Mouse (Mus musculus) forebrain, embryonic 11.5 days (tissue): ENCODE data around the gene Chic2. TPM values are rescaled to one million over a fixed set of nuclear protein-coding genes. Genes with fewer than 3 reads are reported as not detected.

ENCODE experiments used
- ATAC-seq: fragments of 200-750 bp; cut with Nextera tagmentation; replicated peaks from 2 replicates; pipeline ENCODE4 v1.8.0; 2017; ENCODE audit warnings: moderate TSS enrichment; ENCODE audit not compliant: low FRiP score
- DNase-seq: peaks from one replicate; pipeline ENCODE4 v3.0.0-alpha.2; 2017; ENCODE audit warnings: low spot score
- H3K27ac ChIP-seq: fragments of 300-500 bp; sonication (generic); 2 replicates; pipeline ENCODE4 v1.5.1; 2014; ENCODE audit warnings: low read depth, low read length
- H3K27me3 ChIP-seq: fragments of 300-500 bp; sonication (generic); 2 replicates; pipeline ENCODE4 v1.6.1; 2014; ENCODE audit warnings: mild to moderate bottlenecking, low read length, mixed read lengths; ENCODE audit not compliant: control insufficient read depth, insufficient read depth
- H3K36me3 ChIP-seq: fragments of 300-500 bp; sonication (generic); 2 replicates; pipeline ENCODE4 v1.6.1; 2014; ENCODE audit warnings: mild to moderate bottlenecking, low read length, moderate library complexity, mixed read lengths; ENCODE audit not compliant: control insufficient read depth, insufficient read depth
- H3K4me1 ChIP-seq: fragments of 300-500 bp; sonication (generic); replicated peaks from 2 replicates; pipeline ENCODE4 v1.6.1; 2014; ENCODE audit warnings: low read length, mixed read lengths; ENCODE audit not compliant: control insufficient read depth, insufficient read depth
- H3K4me2 ChIP-seq: fragments of 300-500 bp; sonication (generic); 2 replicates; pipeline ENCODE4 v1.6.1; 2014; ENCODE audit warnings: low read depth, mild to moderate bottlenecking, low read length, moderate library complexity, mixed read lengths; ENCODE audit not compliant: severe bottlenecking
- H3K4me3 ChIP-seq: fragments of 300-500 bp; sonication (generic); 2 replicates; pipeline ENCODE4 v1.5.1; 2014; ENCODE audit warnings: low read depth, low read length
- H3K9ac ChIP-seq: fragments of 300-500 bp; sonication (generic); 2 replicates; pipeline ENCODE4 v1.6.1; 2014; ENCODE audit warnings: low read length
- H3K9me3 ChIP-seq: fragments of 300-500 bp; sonication (generic); 2 replicates; pipeline ENCODE4 v1.6.1; 2016; ENCODE audit warnings: low read length, mixed read lengths; ENCODE audit not compliant: control insufficient read depth
- WGBS: fragments of 180-500 bp; shearing (Covaris S2); extraction: QIAGEN DNeasy Blood & Tissue Kit; methylation state at CpG from one replicate; pipeline ENCODE4 v1.1.7; 2014; 5-methylcytosine and 5-hydroxymethylcytosine counted together
- polyA plus RNA-seq: library from polyadenylated mRNA; unstranded; fragments of >200 nt; fragmentation: Nextera tagmentation; extraction: Ambion mirVana; gene quantifications from 2 replicates; pipeline ENCODE4 v1.2.1, GENCODE M21; 2014

The Chic2 gene
- polyA plus RNA-seq, 1 experiment from 2014 or later: 42.3 TPM

DNA sequence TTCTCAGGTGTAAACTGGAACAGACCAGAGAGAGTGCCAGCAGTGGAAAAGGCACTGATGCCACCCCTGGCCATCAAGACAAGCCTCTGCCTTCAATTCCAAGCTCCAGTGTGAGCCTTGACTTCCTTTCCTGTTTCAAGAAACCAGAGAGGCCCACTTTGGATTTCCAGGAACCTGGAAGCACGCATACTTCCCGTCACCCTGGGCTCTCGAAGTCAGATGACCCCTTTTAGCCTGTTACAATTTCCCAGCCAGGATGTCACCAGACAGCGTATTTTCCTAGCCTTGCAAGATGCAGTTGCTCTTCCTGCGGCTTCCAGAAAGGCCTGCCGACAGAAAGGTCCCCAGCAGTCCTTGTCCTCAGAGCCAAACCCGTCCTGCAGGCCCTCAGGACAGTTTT is 65.0 kb downstream of the Chic2 start:
- Histone ChIP-seq H3K9ac (no peak overlapping the region), H3K27me3 (peaks cover 39% of the 10 kb centered on the region), H3K36me3 (no peaks in the 10 kb centered on the region), H3K27ac (no peak overlapping the region), H3K9me3 (no peaks in the 10 kb centered on the region), H3K4me1 (peaks cover 22% of the 10 kb centered on the region), H3K4me2 (no peak overlapping the region), H3K4me3 (no peak overlapping the region)
- 13% methylated on average over 7 of the region's 7 CpGs for WGBS
- no peak for DNase-seq
- no peak for ATAC-seq

DNA sequence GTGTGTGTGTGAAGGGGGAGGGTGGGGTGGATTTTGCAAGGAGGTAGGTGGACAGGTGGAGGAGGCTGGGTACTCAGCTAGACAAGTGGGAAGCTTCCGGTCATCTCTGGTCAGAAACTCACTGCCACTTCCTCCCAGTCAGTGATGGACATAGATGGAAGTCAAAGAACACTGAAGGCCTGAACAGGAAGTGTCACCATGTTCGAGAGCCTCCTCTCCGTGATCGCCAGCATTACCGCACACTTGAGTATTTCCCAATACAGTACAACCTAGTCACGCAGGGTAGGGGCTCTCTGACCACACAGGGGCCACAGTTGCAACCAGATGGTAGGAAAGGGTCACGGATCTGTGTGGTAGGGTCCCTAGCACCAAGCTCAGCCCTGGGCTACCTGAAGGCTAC is 69.1 kb downstream of the Chic2 start:
- H3K4me1 ChIP-seq: peaks cover 12% of the 10 kb centered on the region
- DNase-seq: no peak
- H3K4me3 ChIP-seq: no peak overlapping the region
- 95% methylated on average over 7 of the region's 7 CpGs for whole genome bisulfite sequencing
- no peak overlapping the region for H3K4me2 ChIP-seq
- no peak for ATAC-seq
- H3K27me3 ChIP-seq: peaks cover 24% of the 10 kb centered on the region
- H3K27ac ChIP-seq: no peak overlapping the region
- no peak overlapping the region for H3K9ac ChIP-seq
- H3K9me3 ChIP-seq: no peaks in the 10 kb centered on the region
- H3K36me3 ChIP-seq: no peaks in the 10 kb centered on the region

DNA sequence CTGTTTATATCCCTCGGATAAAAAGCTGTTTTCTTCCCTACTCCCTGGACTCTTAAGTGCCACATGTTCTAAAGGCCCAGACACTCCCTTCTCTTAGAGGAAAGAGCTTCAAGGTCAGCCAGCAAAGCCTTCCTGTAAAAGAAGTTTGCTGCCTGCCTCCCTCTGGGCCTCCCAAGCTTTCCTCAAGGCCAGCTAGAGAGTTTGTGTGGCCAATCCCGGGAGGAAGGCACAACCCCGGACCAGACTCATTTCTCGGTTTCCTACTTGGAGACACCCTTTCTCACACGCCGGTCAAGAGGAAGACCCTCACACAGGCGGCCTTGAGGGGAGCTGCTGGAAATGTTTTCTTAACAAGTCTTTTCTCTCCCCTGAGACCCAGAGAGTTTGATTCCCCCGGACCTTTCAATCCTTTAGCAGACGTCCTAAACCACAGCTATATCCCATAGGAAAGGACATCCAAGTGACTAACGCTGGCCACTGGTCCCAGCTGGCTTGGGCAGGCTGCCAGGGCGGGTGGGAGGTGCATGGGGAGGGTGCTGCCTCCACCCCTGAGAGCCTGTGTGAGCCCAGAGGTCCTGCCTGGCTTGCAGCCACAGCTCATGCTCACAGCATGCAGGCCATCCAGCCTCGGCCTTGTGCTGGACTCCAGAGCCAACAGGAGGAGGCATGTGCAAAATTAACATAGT is 69.7 kb downstream of the Chic2 start:
- 55% methylated on average over 12 of the region's 12 CpGs for WGBS
- Histone ChIP-seq H3K9ac (no peak overlapping the region; the same call in 1 of the 2 replicates), H3K4me3 (no peak overlapping the region), H3K4me1 (peaks cover 11% of the 10 kb centered on the region; the same call in 1 of the 2 replicates), H3K27me3 (peaks cover 24% of the 10 kb centered on the region), H3K27ac (no peak overlapping the region), H3K9me3 (no peaks in the 10 kb centered on the region), H3K4me2 (no peak overlapping the region), H3K36me3 (no peaks in the 10 kb centered on the region)
- ATAC-seq: no peak
- no peak for DNase-seq

- WGBS: 51% methylated on average over 22 of the region's 22 CpGs
- H3K4me1 ChIP-seq: peaks cover 6% of the 10 kb centered on the region; the same call in 1 of the 2 replicates
- DNase-seq (no peak), ATAC-seq (no peak)
- H3K4me3 ChIP-seq: no peak overlapping the region
- no peaks in the 10 kb centered on the region for H3K9me3 ChIP-seq
- H3K9ac ChIP-seq: no peak overlapping the region
- no peak overlapping the region for H3K27ac ChIP-seq
- no peaks in the 10 kb centered on the region for H3K36me3 ChIP-seq
- peaks cover 22% of the 10 kb centered on the region for H3K27me3 ChIP-seq
- H3K4me2 ChIP-seq: no peak overlapping the region
Observed at GRCm38 (mm10) chr5:74974061-74974581, 70.5 kb downstream of the Chic2 start.

DNA sequence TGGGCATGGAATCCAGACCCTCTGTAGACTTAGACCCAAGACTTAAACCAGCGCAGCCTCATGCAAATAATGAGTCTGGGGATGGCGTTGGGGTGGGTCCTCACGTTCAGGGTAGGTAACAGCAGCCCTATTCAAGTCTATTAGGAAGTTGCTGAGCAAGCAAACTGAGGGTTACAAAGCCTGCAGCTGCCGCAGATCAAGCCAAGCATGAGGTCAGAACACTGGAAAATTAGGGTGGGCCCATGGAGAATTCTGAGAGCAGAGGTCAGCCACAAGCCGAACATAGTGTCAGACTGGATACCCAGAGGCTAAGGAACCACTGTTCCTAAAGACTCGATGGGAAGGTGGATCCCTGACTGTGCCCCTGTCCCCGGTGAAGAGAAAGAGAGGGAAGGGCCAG is 73.2 kb downstream of the Chic2 start:
- H3K9me3 ChIP-seq: no peaks in the 10 kb centered on the region
- no peak overlapping the region for H3K9ac ChIP-seq
- DNase-seq (no peak), ATAC-seq (no peak)
- H3K4me2 ChIP-seq: no peak overlapping the region
- H3K4me1 ChIP-seq: peaks cover 6% of the 10 kb centered on the region; the same call in 1 of the 2 replicates
- H3K27me3 ChIP-seq: peaks cover 9% of the 10 kb centered on the region
- no peak overlapping the region for H3K4me3 ChIP-seq
- H3K36me3 ChIP-seq: no peaks in the 10 kb centered on the region
- no peak overlapping the region for H3K27ac ChIP-seq
- WGBS: 60% methylated on average over 7 of the region's 7 CpGs

DNA sequence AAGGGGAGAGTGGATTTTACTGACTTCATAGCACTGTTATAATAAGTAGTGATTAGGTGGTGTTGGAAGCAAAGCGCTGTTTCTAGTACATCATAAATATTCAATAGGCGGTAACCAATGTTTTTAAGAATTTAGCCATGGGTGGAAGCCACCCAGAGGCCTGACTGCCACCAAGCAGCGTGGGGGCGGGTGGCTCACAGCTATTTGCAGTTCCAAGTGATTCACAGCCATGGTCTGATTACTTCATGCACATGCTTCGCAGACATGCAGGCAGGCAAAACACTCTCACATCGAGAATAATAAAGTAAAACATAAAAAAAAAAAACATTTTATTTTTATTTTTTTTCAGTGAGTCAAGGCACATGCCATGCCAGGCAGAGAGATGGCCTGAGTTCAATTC is 75.2 kb downstream of the Chic2 start:
- no peak overlapping the region for H3K4me2 ChIP-seq
- H3K9ac ChIP-seq: no peak overlapping the region
- peaks cover under 1% of the 10 kb centered on the region; the same call in 1 of the 2 replicates for H3K27me3 ChIP-seq
- H3K4me3 ChIP-seq: no peak overlapping the region
- DNase-seq (no peak), ATAC-seq (no peak)
- no peaks in the 10 kb centered on the region for H3K9me3 ChIP-seq
- no peaks in the 10 kb centered on the region for H3K36me3 ChIP-seq
- WGBS: 93% methylated on average over 6 of the region's 6 CpGs
- peaks cover 3% of the 10 kb centered on the region; the same call in 1 of the 2 replicates for H3K4me1 ChIP-seq
- H3K27ac ChIP-seq: no peak overlapping the region

- Histone ChIP-seq H3K36me3 (no peaks in the 10 kb centered on the region), H3K4me2 (no peak overlapping the region), H3K27me3 (peaks cover 5% of the 10 kb centered on the region; the same call in 1 of the 2 replicates), H3K9me3 (no peaks in the 10 kb centered on the region), H3K27ac (no peak overlapping the region), H3K4me1 (no peaks in the 10 kb centered on the region), H3K9ac (no peak overlapping the region), H3K4me3 (no peak overlapping the region)
- ATAC-seq: no peak
- WGBS: 90% methylated on average over 3 of the region's 3 CpGs
- DNase-seq: no peak
Observed at GRCm38 (mm10) chr5:74967882-74968281, 76.7 kb downstream of the Chic2 start.

GRCm38 (mm10) chr5:74966891-74967290 is 77.7 kb downstream of the Chic2 start:
- no peaks in the 10 kb centered on the region for H3K36me3 ChIP-seq
- no peak for DNase-seq
- ATAC-seq: no peak
- no peak overlapping the region for H3K9ac ChIP-seq
- H3K4me1 ChIP-seq: no peaks in the 10 kb centered on the region
- H3K4me2 ChIP-seq: no peak overlapping the region
- H3K27ac ChIP-seq: no peak overlapping the region
- no peak overlapping the region for H3K4me3 ChIP-seq
- no peaks in the 10 kb centered on the region for H3K9me3 ChIP-seq
- H3K27me3 ChIP-seq: peaks cover 6% of the 10 kb centered on the region; the same call in 1 of the 2 replicates
- 69% methylated on average over 10 of the region's 10 CpGs for whole genome bisulfite sequencing

DNA sequence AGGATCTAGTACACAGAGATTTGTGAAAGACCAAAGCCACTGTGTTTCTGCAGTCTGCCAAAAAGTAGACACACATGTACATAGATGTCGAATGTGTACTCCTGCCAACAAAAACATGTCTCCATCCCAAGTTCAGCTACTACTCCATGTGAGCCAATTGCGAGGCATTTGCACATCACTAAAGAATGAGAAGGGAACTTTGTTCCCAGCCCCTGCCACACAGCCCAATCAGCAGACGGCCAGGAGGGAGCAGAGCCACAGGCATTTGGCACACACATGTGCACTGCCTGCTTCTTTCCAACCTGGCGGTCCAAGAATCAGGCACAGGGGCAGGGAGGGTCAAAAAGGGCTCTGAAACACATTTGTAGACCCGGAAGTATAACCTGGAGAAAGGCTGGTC is 81.8 kb downstream of the Chic2 start:
- Histone ChIP-seq H3K9ac (no peak overlapping the region), H3K4me2 (no peak overlapping the region), H3K4me1 (no peaks in the 10 kb centered on the region), H3K9me3 (no peaks in the 10 kb centered on the region), H3K36me3 (no peaks in the 10 kb centered on the region), H3K27ac (no peak overlapping the region), H3K27me3 (peaks cover 14% of the 10 kb centered on the region), H3K4me3 (no peak overlapping the region)
- 72% methylated on average over 5 of the region's 5 CpGs for WGBS
- no peak for DNase-seq
- no peak for ATAC-seq
